Mouse (Mus musculus) layer of hippocampus, adult 9-10 months (tissue): ENCODE results near the gene Tnfrsf19.

Experiments
- DNase-seq: peaks from one replicate; pipeline ENCODE4 v3.0.0; 2022; ENCODE audit warnings: low spot score

Gene Tnfrsf19

GRCm38 (mm10) chr14:61020968-61021367 lies 25.3 kb downstream of the Tnfrsf19 start:
- no peak for DNase-seq

DNA sequence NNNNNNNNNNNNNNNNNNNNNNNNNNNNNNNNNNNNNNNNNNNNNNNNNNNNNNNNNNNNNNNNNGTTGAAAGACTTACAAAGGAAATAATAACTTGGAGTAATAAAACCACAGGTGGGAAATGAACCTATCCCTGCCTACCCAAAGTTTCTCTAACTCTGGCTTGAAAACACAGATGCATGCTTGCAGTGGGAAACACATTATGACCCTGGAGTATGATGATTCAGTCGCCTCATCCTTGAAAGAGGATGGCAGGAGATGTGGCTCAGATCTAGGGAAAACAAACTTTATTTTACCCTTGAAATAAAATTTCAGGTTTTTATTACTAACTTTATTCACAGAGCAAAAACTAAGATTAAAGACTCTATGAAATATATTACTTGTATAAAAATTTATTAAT lies 26.4 kb downstream of the Tnfrsf19 start:
- no peak for DNase-seq

GRCm38 (mm10) chr14:61014544-61014943 lies 31.7 kb downstream of the Tnfrsf19 start:
- DNase-seq, result no peak

GRCm38 (mm10) chr14:61012397-61012931 lies 33.8 kb downstream of the Tnfrsf19 start:
- peak; percentile 22 for DNase-seq

- no peak for DNase-seq
These were observed 34.6 kb downstream of the Tnfrsf19 start for GRCm38 (mm10) chr14:61011621-61012174.

DNA sequence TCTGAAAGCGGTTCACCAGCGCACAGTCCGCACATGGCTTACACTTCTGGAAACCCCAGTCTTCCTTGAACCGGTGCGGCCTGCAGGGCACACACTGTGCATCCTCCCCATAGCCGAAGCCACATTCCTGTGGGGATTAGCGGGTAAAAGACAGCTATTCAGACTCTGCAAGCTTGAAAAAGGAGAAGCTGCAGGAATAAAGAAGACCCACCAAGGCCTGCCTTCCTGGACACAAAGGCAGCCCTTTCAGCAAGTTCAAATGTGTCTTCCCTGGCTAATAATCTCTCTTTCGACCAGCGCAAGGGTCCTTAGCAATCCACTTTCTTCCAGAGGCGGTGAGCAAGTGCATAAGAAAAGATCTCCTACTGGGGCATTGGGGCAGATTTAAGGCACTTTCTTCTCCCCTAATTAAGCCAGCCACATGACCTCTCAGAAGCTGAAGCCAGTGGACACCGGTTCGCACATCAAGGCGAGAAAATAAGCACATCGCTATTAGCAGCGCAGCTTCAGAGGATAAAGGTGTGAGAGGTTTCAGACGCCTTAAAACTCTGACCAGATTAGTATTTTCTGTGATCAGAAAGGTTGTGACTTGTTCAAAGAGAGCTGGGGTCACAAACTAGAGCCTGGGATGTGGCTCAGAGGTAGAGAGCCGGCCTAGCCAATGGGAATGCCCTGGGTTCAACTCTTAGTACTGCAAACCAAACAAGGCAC lies 41.0 kb downstream of the Tnfrsf19 start:
- DNase-seq, result no peak

DNA sequence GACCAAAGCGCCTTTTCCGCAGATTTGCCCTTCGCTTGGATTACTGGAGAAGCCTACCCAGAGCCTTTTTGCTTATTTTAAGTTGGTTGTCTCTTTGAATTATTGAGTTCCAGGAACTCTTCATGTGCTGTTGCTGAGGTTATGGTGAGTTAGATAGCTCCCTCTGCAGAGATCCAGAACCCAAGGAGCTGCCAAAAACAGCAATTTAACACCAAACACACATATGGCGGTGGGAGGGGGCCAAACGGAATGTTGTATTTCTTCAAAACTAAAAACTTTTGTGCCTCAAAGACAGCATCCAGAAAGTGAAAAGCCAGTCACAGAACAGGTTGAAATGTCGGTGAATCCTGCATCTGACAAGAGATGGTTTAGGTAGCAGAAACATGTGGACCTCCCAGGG lies 42.6 kb downstream of the Tnfrsf19 start:
- DNase-seq, result no peak

DNA sequence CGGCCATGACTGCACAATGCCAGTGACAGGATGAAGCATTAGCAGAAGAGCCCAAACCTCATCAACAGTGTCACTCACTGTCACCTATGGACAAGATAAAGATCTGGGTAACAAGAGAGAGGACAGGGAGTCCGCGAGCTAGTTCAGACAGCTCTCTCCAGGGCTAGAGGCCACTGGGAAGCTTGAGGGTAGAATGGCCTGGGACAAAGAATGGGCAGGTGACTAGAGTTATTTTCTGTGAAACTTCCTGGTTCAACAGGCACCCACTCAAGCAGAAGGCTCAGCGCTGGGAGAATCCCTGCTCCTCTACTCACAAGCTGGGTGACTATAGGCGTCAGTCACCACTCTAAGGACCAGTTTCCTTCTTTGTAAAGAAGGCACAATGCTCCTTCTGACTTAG lies 46.2 kb downstream of the Tnfrsf19 start:
- no peak for DNase-seq

GRCm38 (mm10) chr14:60996556-60996955 lies 49.7 kb downstream of the Tnfrsf19 start:
- no peak for DNase-seq

DNA sequence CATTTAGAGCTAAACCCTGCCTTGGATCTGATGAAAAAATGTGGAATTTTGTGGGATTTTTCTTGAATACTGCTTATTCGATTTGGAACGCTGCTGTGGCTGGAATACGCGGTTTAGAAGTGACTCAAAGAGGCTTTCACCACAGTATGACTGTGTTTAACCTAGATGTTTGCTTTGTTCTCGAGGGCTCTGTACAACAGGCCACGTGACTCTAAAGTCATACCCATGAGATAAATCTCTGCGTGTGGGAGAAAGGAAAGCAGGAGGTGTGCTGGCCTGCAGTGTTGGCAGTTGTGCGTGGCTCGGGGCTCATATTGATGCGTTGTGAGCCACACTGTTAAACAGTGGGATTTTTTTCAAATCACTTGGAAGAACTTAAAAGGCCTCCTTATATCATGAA lies 52.8 kb downstream of the Tnfrsf19 start:
- DNase-seq, result no peak

GRCm38 (mm10) chr14:60993092-60993491 lies 53.2 kb downstream of the Tnfrsf19 start:
- no peak for DNase-seq

GRCm38 (mm10) chr14:60992144-60992543 lies 54.1 kb downstream of the Tnfrsf19 start:
- no peak for DNase-seq

DNA sequence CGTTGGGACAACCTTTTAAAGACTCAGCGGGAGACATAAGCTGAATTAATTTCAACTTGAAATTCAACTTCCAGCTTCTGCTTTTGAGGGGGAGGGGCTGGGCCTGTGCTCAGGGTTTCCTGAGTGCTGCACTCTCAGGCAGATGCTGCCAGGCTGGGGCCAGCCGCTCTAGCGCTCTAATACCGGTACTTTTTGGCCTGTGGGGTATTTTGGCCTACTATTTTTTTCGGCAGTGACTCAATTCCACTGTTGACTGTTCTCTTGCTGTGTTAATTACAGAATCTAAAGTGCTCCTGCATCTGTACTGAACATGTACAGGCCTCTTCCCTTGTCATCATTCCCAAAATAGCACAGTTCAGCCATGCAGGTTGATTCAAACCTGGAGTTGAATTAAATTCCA lies 58.1 kb downstream of the Tnfrsf19 start:
- no peak for DNase-seq

GRCm38 (mm10) chr14:60986926-60987325 lies 59.4 kb downstream of the Tnfrsf19 start:
- no peak for DNase-seq

- DNase-seq, result no peak
These were observed 61.2 kb downstream of the Tnfrsf19 start for GRCm38 (mm10) chr14:60985077-60985476.

GRCm38 (mm10) chr14:60984266-60984665 lies 62.0 kb downstream of the Tnfrsf19 start:
- no peak for DNase-seq

DNA sequence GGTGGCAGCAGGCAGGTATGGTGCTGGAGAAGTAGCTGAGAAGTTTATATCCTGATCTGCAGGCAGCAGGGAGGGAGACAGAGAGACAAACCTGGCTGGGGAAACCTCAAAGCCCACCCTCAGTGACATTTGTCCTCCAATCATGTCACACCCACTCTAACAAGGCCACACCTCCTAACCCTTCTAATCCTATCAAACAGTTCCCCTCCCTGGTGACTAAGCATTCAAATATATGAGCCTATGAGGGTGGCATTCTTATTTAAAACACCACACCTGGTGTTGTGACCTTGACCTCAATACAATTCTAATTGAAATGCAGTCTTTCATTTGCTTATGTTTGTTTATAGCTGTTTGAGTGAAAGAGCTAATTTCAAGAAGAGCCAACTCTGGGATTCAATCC lies 64.2 kb downstream of the Tnfrsf19 start:
- no peak for DNase-seq

- DNase-seq, result no peak
These were observed 65.9 kb downstream of the Tnfrsf19 start for GRCm38 (mm10) chr14:60980244-60980887.

- no peak for DNase-seq
These were observed 68.2 kb downstream of the Tnfrsf19 start for GRCm38 (mm10) chr14:60978129-60978528.

DNA sequence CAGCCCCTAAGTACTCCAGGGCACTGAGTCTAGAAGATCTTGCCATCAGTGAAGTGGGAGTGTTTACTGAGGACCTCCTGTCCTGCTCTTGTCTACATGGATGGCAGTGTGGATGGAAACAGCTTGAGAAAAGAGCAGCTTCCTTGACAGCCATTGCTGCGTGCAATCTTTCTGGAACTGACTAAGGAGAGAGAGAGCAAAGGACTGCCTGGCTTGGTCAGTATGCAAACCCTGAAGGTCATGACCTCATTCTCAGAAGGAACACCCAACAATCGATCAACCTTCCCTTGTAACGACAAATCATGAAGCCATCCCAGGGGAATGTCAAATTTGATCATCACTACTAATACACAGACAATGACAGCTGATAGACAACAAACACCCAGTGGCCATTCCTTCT lies 70.1 kb downstream of the Tnfrsf19 start:
- DNase-seq, result no peak

GRCm38 (mm10) chr14:60975736-60976135 lies 70.6 kb downstream of the Tnfrsf19 start:
- DNase-seq, result no peak

DNA sequence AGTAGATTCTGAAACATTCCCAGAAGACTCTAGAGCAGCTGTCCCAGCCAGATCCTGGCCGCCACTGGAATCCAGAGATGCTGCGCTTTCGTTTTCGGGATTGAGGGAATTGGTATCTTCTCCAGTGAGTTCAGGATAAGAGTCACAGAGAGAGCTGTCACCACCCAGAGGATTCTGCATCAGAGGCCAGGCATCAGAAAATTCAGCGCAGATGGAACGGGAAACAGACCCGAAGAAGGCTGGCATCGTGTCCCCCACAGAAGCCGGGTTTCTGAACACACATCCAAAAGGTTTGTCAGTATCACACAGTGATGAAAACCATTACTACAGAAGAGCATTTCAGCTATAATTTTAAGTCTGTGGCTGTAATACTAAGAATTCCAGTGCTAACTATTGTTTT lies 75.3 kb downstream of the Tnfrsf19 start:
- no peak for DNase-seq

DNA sequence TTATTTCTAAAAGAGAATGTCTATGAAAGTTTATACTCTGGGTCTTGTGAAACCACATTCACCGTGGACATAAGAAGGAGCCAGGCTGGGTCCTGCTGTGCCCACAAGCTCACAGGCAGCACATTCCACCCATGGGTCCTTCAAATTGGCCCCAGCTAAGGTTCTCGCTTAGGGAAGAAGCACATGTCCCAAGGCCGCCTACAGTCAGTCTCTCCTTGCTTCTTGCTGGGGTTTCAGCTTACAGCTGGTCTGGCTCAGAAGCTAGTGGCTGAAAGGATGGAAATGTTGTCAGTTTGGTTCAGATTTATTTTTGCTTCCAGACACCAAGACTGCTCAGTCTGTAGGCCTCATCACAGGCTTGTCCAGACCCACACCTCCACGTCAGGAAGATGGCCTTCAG lies 80.2 kb downstream of the Tnfrsf19 start:
- no peak for DNase-seq
